Mouse (Mus musculus) CH12.LX (cell line): ENCODE measurements around the gene Kpnb1.

ENCODE experiments used
- CTCF ChIP-seq, 2 experiments: IDR thresholded peaks in 1 of 2; conservative IDR thresholded peaks in 1 of 2; 2 replicates each; pipeline ENCODE4 v1.5.1; 2011 to 2012; ENCODE audit warnings: low read depth in 2 of 2, low read length in 2 of 2, improper control_type of control experiment in 1 of 2, inconsistent platforms in 1 of 2, mild to moderate bottlenecking in 1 of 2, moderate library complexity in 1 of 2
- EP300 ChIP-seq: IDR thresholded peaks from 2 replicates; pipeline ENCODE4 v1.6.1; 2011; ENCODE audit warnings: low read length, improper control_type of control experiment
- ETS1 ChIP-seq: conservative IDR thresholded peaks from 2 replicates; pipeline ENCODE4 v1.6.1; 2012; ENCODE audit warnings: low read depth, mild to moderate bottlenecking, inconsistent platforms, low read length, improper control_type of control experiment, moderate library complexity
- HCFC1 ChIP-seq: IDR thresholded peaks from 2 replicates; pipeline ENCODE4 v1.6.1; 2012; ENCODE audit warnings: low read depth, mild to moderate bottlenecking, inconsistent platforms, low read length, improper control_type of control experiment
- KAT2A ChIP-seq: IDR thresholded peaks from 2 replicates; pipeline ENCODE4 v1.6.1; 2012; ENCODE audit warnings: low read length, improper control_type of control experiment, inconsistent platforms; ENCODE audit not compliant: insufficient replicate concordance
- MAX ChIP-seq: IDR thresholded peaks from 2 replicates; pipeline ENCODE4 v1.6.1; 2011; ENCODE audit warnings: low read length, improper control_type of control experiment
- PAX5 ChIP-seq: IDR thresholded peaks from 2 replicates; pipeline ENCODE4 v1.6.1; 2012; ENCODE audit warnings: low read length, inconsistent platforms, mixed read lengths
- POLR2AphosphoS2 ChIP-seq: IDR thresholded peaks from 2 replicates; pipeline ENCODE4 v1.6.1; 2011; ENCODE audit warnings: low read depth, low read length, improper control_type of control experiment
- TBP ChIP-seq: conservative IDR thresholded peaks from 2 replicates; pipeline ENCODE4 v1.6.1; 2011; ENCODE audit warnings: low read depth, low read length, improper control_type of control experiment
- USF1 ChIP-seq: IDR thresholded peaks from 2 replicates; pipeline ENCODE4 v1.6.1; 2014; ENCODE audit warnings: low read depth, mild to moderate bottlenecking, inconsistent platforms, low read length, improper control_type of control experiment
- USF2 ChIP-seq: conservative IDR thresholded peaks from 2 replicates; pipeline ENCODE4 v1.6.1; 2011; ENCODE audit warnings: low read depth, low read length, improper control_type of control experiment
- ZKSCAN1 ChIP-seq: IDR thresholded peaks from 2 replicates; pipeline ENCODE4 v1.6.1; 2012; ENCODE audit warnings: low read depth, inconsistent platforms, low read length, improper control_type of control experiment, borderline replicate concordance

DNA sequence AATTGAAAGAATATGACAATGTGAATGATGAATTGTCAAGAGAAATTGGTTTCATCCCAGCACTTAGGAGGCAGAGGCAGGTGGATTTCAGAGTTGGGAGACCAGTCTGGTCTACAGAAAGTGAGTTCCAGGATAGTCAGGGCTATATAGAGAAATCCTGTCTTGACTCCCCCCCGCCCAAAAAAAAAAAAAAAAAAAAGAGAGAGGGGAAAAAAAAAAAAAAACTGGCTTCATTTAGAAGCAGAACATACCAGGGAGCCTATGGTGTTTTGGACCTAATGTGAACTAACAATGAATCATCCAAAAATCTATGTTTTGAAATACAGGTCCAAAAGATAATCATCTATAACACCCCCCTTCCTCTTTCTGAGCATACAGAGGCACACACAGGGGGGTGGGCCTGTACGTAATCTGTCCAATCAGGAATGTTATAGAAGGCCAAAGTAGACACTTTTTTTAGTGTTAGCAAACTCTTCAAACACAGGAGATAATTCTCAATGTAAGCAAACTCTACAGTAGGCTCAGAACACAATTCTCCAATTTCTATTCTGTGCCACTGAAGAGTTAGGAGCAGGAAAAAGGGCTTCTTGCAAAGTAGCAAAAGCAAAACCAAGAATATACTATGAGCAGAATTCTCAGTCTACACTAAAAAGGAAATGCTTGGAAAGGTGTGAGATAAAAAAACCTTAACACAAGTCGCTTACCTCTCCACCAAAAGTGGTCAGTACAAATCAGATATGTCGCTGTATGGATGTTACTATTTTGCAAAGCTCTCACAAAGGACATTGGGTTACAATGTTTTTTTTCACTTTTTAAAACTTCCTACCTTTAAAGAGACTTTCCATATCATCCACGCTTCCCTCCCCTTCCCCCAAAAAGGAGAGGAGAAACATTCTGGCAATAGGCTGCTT, 1.7 kb downstream of the Kpnb1 start:
- TF ChIP-seq CTCF (conservative IDR thresholded peaks at IDR 0.05 in 1 of 2, IDR thresholded peaks at IDR 0.05 in 1 of 2; ENCODE audit: low read depth in 2 of 2, low read length in 2 of 2) (no peak), ZKSCAN1 (no peak), EP300 (no peak; the same call in 1 of the 2 replicates), HCFC1 (no peak), MAX (no peak), ETS1 (no peak), KAT2A (no peak), POLR2AphosphoS2 (no peak), USF1 (no peak), USF2 (no peak), TBP (no peak), PAX5 (no peak)
